Mouse (Mus musculus) spleen, postnatal 14 days (tissue): ENCODE data around the gene Tesk1.
"Not testable (repeated sequence)": the region's sequence is repeated elsewhere in the genome, so short reads cannot be mapped to it uniquely, and the experiment has no call there.

ENCODE experiments used
- DNase-seq, 2 experiments: peaks; one replicate each; pipeline ENCODE4 v3.0.0; 2021 to 2022; ENCODE audit warnings: low spot score in 2 of 2

Tesk1 gene

GRCm38 (mm10) chr4:43453413-43453812 is 11.7 kb downstream of the Tesk1 start:
- no peak for DNase-seq

GRCm38 (mm10) chr4:43454041-43454836 is 12.5 kb downstream of the Tesk1 start, which contains the start of gene Cd72:
Cd72 (minus strand) TSS chr4:43454628.
- no peak for DNase-seq

GRCm38 (mm10) chr4:43456470-43456869 is 14.7 kb downstream of the Tesk1 start:
- no peak for DNase-seq

- DNase-seq: peak; percentile 41 to 52
Observed at GRCm38 (mm10) chr4:43457124-43457523, 15.4 kb downstream of the Tesk1 start.

DNA sequence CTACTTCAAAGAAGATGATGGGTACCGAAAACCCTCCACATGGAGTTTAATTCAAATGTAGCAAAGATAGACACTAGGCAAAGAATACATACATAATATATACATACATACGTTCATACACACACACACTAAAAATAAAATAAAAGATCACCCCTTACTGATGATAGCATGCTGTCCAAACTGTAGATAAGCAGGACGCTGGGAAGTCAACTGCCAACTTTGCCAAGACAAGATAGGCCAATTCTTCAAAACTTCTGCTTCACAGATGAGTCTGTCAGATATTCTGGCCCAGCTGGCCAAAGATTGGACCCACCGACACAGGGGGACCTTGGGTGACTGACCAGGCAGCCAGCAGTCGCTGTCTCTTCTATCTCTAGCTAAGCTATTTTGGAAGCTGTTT is 21.4 kb downstream of the Tesk1 start:
- no peak for DNase-seq

GRCm38 (mm10) chr4:43465935-43466334 is 24.2 kb downstream of the Tesk1 start:
- DNase-seq: no peak

- DNase-seq: no peak
Observed at GRCm38 (mm10) chr4:43466872-43467271, 25.1 kb downstream of the Tesk1 start.

GRCm38 (mm10) chr4:43470301-43470700 is 28.6 kb downstream of the Tesk1 start:
- DNase-seq: no peak

DNA sequence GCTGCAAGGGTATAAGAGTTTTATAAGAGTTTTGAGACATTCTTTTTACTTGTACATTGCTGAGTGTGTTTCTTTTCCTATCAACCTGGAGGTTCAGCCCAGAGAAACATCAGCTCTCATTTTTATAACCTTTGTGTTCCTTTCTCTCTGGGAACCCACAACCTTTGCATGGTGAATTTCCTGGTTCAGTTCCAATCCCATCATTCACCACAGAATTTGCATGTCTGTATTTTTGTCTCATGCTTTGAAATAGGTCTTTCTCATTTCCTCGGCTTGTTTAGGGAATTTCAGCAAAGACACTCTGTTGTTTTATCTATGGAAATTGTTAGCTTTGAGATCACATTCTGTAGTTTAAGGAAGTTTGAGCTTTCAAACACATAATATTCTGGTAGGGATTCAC is 31.9 kb downstream of the Tesk1 start:
- DNase-seq: no peak

DNA sequence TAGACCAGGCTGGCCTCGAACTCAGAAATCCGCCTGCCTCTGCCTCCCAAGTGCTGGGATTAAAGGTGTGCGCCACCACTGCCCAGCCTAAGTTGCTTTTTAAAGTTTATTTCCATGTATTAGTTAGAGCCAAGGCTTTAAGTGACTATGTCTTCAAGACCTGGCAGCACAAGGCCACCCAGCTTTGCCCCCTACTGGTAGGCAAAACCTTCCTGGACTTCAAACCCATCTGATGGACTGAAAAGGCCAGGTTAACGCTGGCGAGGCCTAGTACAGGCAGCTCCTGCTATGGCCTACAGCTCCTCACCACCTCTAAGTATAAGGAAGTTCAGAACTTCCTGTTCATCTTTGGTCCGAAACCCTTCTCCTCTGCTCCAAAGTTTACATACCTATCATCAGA is 34.9 kb downstream of the Tesk1 start:
- no peak for DNase-seq

GRCm38 (mm10) chr4:43477857-43478533 is 36.3 kb downstream of the Tesk1 start:
- DNase-seq: peak; percentile 76 to 83

GRCm38 (mm10) chr4:43478534-43478858 is 36.8 kb downstream of the Tesk1 start:
- no peak for DNase-seq

DNA sequence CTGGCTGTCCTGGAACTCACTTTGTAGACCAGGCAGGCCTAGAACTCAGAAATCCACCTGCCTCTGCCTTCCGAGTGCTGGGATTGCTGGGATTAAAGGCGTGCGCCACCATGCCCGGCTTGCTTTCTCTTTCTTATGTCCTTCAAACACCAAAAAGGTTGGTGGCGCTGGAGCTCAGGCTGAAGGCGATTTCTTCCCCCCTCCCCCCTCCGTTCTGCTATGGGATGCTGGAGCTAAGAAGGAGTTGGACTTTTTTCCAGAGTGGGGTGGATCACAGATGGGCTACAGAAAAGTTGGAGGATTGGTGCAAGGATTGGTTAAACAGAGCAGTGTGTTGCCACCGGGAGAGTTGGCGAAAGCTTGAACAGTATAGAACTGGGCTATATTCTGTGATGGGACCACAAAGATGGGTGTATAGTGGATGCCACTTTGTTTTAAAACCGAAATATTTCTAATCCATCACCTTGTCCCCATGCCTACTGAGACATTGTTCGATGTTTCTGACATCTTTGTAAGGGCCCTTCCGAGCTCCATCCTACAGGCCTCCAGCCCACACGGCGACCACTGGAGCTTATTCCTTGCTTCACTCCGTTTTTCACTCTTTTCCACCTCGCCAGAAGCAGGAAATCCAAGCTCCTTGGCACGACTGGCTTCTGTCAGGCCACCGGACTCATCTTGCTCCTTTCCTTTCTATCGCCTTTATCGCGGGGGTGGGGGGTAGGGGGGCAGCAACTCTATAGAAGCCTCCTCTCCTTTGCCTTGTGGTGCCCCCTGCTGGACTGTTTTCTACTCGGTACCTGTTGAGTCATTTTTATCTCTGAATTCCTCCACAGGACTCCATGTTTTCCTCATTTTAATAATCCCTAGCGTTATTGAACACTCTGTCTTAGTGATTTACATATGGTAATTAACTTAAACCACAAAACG is 37.4 kb downstream of the Tesk1 start:
- peak; percentile 60 to 78 for DNase-seq

DNA sequence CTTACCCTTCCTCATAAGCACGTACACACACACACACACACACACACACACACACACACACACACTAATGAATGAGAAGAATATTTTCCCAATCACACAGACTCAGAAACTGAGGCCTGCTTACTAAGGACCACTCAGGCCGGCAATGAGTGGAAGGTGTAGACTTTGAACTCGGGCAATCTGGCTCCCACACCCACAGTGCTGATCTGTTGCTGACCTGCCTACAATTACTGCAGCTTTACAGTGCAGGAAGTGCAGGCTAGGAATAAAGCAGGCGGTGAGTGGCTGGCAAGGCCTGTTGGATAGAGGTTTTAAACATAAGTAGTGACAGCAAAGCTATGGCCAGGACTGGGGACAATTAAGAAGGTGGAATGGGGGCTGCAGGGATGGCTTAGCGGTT is 39.2 kb downstream of the Tesk1 start:
- no peak for DNase-seq

DNA sequence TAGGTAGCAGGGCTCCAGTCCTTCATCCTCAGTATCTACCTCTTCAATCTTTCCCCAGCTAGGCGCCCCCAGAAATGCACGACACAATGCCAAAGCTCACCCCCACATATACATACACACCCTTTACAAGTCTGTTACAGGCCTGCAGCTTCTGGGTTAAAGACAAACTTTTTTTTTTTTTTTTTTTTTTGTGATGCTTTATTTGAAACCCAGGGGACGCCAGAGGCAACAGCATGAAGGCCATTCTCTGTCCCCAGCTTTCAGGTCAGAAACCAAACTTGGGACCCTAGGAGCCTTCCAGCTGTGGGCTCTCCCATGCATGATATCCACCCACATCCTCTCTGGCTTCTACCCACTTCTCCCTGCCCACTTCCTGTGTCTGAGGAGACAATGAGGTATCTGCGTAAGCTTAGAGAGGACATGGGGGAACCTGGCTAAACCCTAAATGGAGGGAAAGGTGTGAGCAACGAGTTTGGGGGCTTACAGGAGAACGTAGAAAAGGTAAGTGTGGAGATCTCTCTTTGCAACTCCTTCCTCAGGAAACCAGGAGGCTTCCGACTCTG is 40.2 kb downstream of the Tesk1 start:
- no peak for DNase-seq

DNA sequence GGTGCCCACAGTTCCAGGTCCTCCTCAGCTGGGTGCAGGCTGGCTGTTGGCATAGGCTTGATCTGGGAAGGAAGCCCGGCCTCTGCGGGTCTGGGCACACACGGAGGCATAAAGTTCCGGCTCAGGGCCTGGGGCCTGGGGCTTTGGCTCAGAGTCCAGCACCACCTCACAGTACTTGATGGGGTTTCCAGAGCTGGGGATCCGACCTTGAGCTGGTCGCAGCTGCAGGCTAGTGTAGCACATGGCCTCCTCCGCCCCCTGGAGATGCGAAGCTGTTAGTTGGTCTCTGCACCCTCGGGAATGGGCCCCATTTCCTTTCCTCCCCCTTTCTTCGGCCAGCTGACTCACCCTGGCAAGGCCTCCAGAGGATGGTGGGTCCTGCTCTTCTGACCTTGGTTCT is 40.9 kb downstream of the Tesk1 start:
- no peak for DNase-seq

GRCm38 (mm10) chr4:43483535-43484091 is 41.9 kb downstream of the Tesk1 start, which contains the start of gene Sit1:
Sit1 (minus strand) TSS chr4:43483734.
- DNase-seq: no peak

GRCm38 (mm10) chr4:43485666-43486065 is 43.9 kb downstream of the Tesk1 start:
- DNase-seq: not testable (repeated sequence)

DNA sequence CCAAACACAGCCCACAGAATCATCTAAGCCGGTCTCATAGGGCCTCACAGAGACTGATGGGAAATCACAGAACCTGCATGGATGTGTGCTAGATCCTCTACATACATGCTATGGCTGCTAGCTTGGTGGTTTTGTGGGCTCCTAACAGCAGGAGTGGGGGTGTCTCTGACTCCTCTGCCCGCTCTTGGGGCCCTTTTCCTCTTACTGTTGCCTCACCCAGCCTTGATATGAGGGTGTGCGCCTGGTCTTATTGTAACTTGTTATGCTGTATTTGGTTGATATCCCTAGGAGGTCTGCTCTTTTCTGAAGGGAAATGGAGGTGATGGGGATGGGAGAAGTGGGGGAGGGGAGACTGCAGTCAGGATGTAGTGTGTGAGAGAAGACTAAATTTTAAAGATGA is 47.9 kb downstream of the Tesk1 start:
- DNase-seq: no peak

DNA sequence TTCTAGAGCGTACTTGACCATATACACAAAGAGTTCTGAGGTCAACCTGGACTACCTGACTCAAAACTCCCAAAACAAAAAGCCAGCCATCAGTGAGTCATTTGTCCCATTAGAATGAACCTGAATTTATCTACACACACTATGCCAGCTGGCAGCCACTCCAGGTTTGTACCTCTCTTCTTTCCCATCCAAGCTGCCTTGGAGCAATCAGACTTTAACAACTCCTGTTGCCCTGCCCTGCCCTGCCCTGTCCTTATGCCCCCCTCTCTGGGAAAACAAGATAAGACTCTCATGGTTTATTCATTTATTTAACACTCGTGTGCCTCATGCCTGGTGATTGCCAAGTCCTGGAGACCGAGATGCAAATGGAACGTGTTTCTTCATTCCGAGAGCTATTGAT is 49.1 kb downstream of the Tesk1 start:
- no peak for DNase-seq

DNA sequence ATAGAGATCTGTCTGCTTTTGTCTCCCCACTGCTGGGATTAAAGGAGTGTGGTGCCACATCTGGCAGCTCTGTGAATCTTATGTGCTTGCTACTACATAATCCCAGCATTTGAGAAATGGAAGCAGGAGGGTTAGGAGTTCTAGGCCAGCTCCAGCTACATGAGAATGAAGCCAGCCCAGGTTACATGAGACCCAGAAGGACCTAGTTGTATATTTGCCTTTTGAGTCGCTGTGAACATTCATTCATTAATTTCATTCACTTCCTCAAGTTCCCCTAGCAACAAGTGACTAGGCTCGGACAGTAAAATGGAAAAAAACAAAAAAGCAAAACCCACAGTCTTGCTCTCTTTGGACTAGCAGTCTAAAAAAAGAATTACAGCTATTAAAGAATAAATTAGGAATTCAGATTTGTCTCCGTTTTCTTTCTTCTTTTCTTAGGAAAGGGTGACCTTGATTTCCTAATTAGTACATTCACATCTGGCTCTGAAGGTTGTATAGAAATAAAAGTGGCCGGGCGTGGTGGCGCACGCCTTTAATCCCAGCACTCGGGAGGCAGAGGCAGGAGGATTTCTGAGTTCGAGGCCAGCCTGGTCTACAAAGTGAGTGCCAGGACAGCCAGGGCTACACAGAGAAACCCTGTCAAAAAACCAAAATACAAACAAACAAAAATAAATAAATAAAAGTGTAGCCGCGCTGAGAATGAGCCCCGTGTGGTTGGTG is 50.5 kb downstream of the Tesk1 start:
- DNase-seq: no peak
